Mouse (Mus musculus): ENCODE measurements around the gene Hspbp1. TPM values are rescaled to one million over a fixed set of nuclear protein-coding genes. Genes with fewer than 3 reads are reported as not detected.

The Hspbp1 gene
- polyA plus RNA-seq, 1 experiment from 2014 or later, result 173 TPM

- Histone ChIP-seq H3K9ac (replicated peaks) (no peak overlapping the region), H3K27me3 (replicated peaks) (no peaks in the 10 kb centered on the region), H3K36me3 (peaks cover 83% of the 10 kb centered on the region), H3K9me3 (replicated peaks) (no peaks in the 10 kb centered on the region), H3K4me1 (peaks cover 3% of the 10 kb centered on the region; the same call in 1 of the 2 replicates), H3K4me2 (no peak overlapping the region), H3K27ac (replicated peaks) (no peak overlapping the region), H3K4me3 (replicated peaks) (no peak overlapping the region)
- ATAC-seq (ENCODE audit: low FRiP score), result no peak
- 97% methylated on average over 5 of the region's 5 CpGs for WGBS
Measured at GRCm38 (mm10) chr7:4666871-4667270, 18.0 kb downstream of the Hspbp1 start.

DNA sequence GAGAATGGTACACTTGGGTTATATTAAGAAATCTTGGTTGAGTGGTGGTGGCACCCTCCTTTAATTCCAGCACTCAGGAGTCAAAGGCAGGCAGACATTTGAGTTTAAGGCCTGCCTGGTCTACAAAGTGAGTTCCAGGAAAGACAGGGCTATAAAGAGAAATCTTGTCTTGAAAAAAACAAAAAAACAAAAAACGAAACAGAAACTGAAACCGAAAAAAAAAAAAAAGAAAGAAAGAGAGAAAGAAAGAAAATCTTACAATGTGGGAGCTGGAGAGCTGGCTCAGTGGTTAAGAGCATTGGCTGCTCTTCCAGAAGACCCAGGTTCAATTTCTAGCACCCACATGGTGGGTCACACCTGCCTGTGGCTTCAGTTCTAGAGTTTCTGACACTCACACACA, 21.1 kb downstream of the Hspbp1 start:
- H3K36me3 ChIP-seq, result peaks cover 59% of the 10 kb centered on the region
- WGBS, result 78% methylated on average over 2 of the region's 2 CpGs
- no peaks in the 10 kb centered on the region for H3K27me3 ChIP-seq (replicated peaks)

DNA sequence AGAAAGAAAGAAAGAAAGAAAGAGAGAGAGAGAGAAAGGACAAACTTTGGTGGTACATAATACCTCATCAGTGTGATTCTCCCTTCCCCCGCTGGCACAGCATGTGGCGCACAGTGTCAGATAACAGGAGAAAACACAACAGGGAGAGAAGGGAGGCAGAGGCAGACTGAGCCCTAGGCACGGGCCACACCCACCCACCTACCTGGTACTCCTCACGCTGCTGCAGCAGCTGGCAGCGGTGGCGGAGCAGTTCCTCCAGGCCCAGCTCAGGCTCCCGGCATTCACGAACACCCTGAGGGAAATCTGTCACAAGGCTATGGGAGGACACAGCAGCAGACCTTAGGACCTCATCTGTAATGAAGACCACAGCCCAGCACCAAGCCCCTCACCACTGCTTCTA, 21.7 kb downstream of the Hspbp1 start:
- Histone ChIP-seq H3K4me3 (replicated peaks) (no peak overlapping the region), H3K4me1 (peaks cover 15% of the 10 kb centered on the region), H3K36me3 (peaks cover 54% of the 10 kb centered on the region), H3K9me3 (replicated peaks) (no peaks in the 10 kb centered on the region), H3K9ac (replicated peaks) (no peak overlapping the region), H3K4me2 (no peak overlapping the region), H3K27ac (replicated peaks) (no peak overlapping the region), H3K27me3 (replicated peaks) (no peaks in the 10 kb centered on the region)
- 83% methylated on average over 8 of the region's 8 CpGs for WGBS
- ATAC-seq (ENCODE audit: low FRiP score), result no peak

More for the DNA sequence above, 21.1 kb downstream of the Hspbp1 start:
- H3K4me1 ChIP-seq, result peaks cover 15% of the 10 kb centered on the region
- no peak overlapping the region for H3K27ac ChIP-seq (replicated peaks)
- H3K4me2 ChIP-seq, result no peak overlapping the region
- ATAC-seq (ENCODE audit: low FRiP score), result no peak
- H3K9me3 ChIP-seq (replicated peaks), result no peaks in the 10 kb centered on the region
- no peak overlapping the region for H3K9ac ChIP-seq (replicated peaks)
- no peak overlapping the region for H3K4me3 ChIP-seq (replicated peaks)

- Histone ChIP-seq H3K27me3 (replicated peaks) (no peaks in the 10 kb centered on the region), H3K9me3 (replicated peaks) (no peaks in the 10 kb centered on the region), H3K4me3 (replicated peaks) (peak overlapping the region; percentile 91), H3K27ac (replicated peaks) (peak overlapping the region; percentile 96), H3K4me2 (peak overlapping the region; percentile 89), H3K4me1 (peaks cover 46% of the 10 kb centered on the region), H3K36me3 (peaks cover 29% of the 10 kb centered on the region), H3K9ac (replicated peaks) (peak overlapping the region; percentile 96; the same call in 1 of the 2 replicates)
- WGBS, result 51% methylated on average over 3 of the region's 3 CpGs
- no peak for ATAC-seq (ENCODE audit: low FRiP score)
Measured at GRCm38 (mm10) chr7:4659911-4660443, 24.9 kb downstream of the Hspbp1 start.

GRCm38 (mm10) chr7:4658912-4659551, 25.8 kb downstream of the Hspbp1 start, which contains the start of gene Ppp6r1:
Gene Ppp6r1 (minus strand): TSS chr7:4659019.
- peak within 1 kb of the TSS; percentile 89 for H3K4me2 ChIP-seq
- H3K27ac ChIP-seq (replicated peaks), result peak within 1 kb of the TSS; percentile 96
- WGBS, result under 1% methylated on average over 54 of the region's 54 CpGs
- H3K4me3 ChIP-seq (replicated peaks), result peak within 1 kb of the TSS; percentile 91
- peaks cover 50% of the 10 kb centered on the region for H3K4me1 ChIP-seq
- no peaks in the 10 kb centered on the region for H3K27me3 ChIP-seq (replicated peaks)
- peaks cover 20% of the 10 kb centered on the region for H3K36me3 ChIP-seq
- peak within 1 kb of the TSS; percentile 96 for H3K9ac ChIP-seq (replicated peaks)
- ATAC-seq (ENCODE audit: low FRiP score), result peak; percentile 97
- no peaks in the 10 kb centered on the region for H3K9me3 ChIP-seq (replicated peaks)

- H3K4me1 ChIP-seq, result peaks cover 52% of the 10 kb centered on the region
- under 1% methylated on average over 76 of the region's 78 CpGs for WGBS
- H3K9me3 ChIP-seq (replicated peaks), result no peaks in the 10 kb centered on the region
- H3K4me2 ChIP-seq, result peak overlapping the region; percentile 89
- ATAC-seq (ENCODE audit: low FRiP score), result peak; percentile 87
- H3K4me3 ChIP-seq (replicated peaks), result peak overlapping the region; percentile 91
- H3K27ac ChIP-seq (replicated peaks), result peak overlapping the region; percentile 96
- H3K36me3 ChIP-seq, result peaks cover 13% of the 10 kb centered on the region
- H3K9ac ChIP-seq (replicated peaks), result peak overlapping the region; percentile 96
- H3K27me3 ChIP-seq (replicated peaks), result no peaks in the 10 kb centered on the region
Measured at GRCm38 (mm10) chr7:4658128-4658907, 26.6 kb downstream of the Hspbp1 start.

DNA sequence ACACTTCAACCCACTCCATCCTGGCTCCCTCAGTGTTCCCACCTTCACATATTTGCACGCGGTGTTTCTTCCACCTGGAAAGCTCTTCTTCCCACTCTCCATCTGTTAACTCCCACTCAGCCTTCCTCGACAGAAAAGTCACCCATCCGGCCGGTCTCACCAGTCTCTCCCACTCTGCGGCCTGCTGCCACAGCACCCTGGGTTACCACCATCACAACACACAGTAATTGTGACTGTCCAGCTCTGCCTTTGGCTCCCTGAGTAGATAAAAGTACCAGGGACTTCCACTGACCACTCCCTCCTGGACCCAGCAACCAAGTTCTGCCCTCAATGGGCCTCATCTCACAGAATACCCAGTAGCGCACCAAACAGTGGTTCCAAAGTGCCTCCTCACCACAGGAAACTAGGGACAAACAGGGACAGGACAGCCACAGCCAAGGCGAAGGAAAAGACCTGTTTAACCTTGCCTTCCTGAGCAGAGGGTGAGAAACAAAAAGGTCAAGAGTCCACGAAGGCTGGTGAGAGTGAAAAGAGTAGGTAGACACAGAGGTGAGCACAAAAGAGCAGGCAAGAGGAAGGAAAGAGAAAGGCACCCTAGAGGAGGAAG, 27.2 kb downstream of the Hspbp1 start:
- H3K27me3 ChIP-seq (replicated peaks), result no peaks in the 10 kb centered on the region
- H3K27ac ChIP-seq (replicated peaks), result peak overlapping the region; percentile 96; the same call in 1 of the 2 replicates
- H3K36me3 ChIP-seq, result peaks cover 11% of the 10 kb centered on the region; the same call in 1 of the 2 replicates
- peaks cover 54% of the 10 kb centered on the region for H3K4me1 ChIP-seq
- peak overlapping the region; percentile 89 for H3K4me2 ChIP-seq
- no peaks in the 10 kb centered on the region for H3K9me3 ChIP-seq (replicated peaks)
- ATAC-seq (ENCODE audit: low FRiP score), result no peak
- peak overlapping the region; percentile 91 for H3K4me3 ChIP-seq (replicated peaks)
- H3K9ac ChIP-seq (replicated peaks), result peak overlapping the region; percentile 96
- WGBS, result 53% methylated on average over 9 of the region's 9 CpGs

GRCm38 (mm10) chr7:4656818-4657217, 28.1 kb downstream of the Hspbp1 start:
- Histone ChIP-seq H3K4me1 (peaks cover 58% of the 10 kb centered on the region), H3K27me3 (replicated peaks) (no peaks in the 10 kb centered on the region), H3K4me3 (replicated peaks) (peak overlapping the region; percentile 91), H3K36me3 (peaks cover 8% of the 10 kb centered on the region; the same call in 1 of the 2 replicates), H3K9ac (replicated peaks) (peak overlapping the region; percentile 96), H3K9me3 (replicated peaks) (no peaks in the 10 kb centered on the region), H3K4me2 (peak overlapping the region; percentile 89), H3K27ac (replicated peaks) (no peak overlapping the region)
- no peak for ATAC-seq (ENCODE audit: low FRiP score)
- WGBS, result 70% methylated on average over 1 of the region's 1 CpGs

GRCm38 (mm10) chr7:4655916-4656315, 29.0 kb downstream of the Hspbp1 start:
- H3K9ac ChIP-seq (replicated peaks), result 0 out of 2 replicates have a peak overlapping the region, but pooled peaks have one; percentile 14

DNA sequence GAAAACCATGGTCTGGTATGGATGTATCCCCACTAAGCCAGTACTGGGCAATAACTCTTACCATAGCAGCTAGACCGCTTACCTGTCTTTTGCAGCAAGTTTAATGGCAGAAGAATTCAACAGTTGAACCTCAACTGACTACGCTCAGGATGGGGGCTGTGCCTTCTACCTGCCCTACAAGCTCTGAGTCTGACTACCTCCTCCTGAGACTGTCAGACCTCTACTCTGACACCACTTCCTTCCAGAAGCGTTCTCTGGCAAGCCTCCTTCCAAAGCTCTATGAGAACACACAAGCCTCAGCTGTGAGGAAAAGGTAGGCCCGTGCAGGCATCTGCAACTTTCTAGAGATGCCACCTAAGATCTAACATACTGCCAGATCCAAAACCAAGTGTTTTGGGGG, 29.5 kb downstream of the Hspbp1 start:
- Histone ChIP-seq H3K36me3 (peaks cover 8% of the 10 kb centered on the region; the same call in 1 of the 2 replicates), H3K27ac (replicated peaks) (no peak overlapping the region), H3K4me1 (peaks cover 60% of the 10 kb centered on the region), H3K4me2 (no peak overlapping the region), H3K9me3 (replicated peaks) (no peaks in the 10 kb centered on the region), H3K4me3 (replicated peaks) (no peak overlapping the region), H3K9ac (replicated peaks) (0 out of 2 replicates have a peak overlapping the region, but pooled peaks have one; percentile 14), H3K27me3 (replicated peaks) (no peaks in the 10 kb centered on the region)
- no peak for ATAC-seq (ENCODE audit: low FRiP score)
- 89% methylated on average over 4 of the region's 4 CpGs for whole genome bisulfite sequencing

More at GRCm38 (mm10) chr7:4655916-4656315, 29.0 kb downstream of the Hspbp1 start:
- no peak for ATAC-seq (ENCODE audit: low FRiP score)
- WGBS, result 88% methylated on average over 1 of the region's 1 CpGs
- H3K36me3 ChIP-seq, result peaks cover 8% of the 10 kb centered on the region; the same call in 1 of the 2 replicates
- no peaks in the 10 kb centered on the region for H3K9me3 ChIP-seq (replicated peaks)
- peaks cover 65% of the 10 kb centered on the region for H3K4me1 ChIP-seq
- no peak overlapping the region for H3K27ac ChIP-seq (replicated peaks)
- H3K4me3 ChIP-seq (replicated peaks), result no peak overlapping the region
- no peaks in the 10 kb centered on the region for H3K27me3 ChIP-seq (replicated peaks)
- peak overlapping the region; percentile 89 for H3K4me2 ChIP-seq

GRCm38 (mm10) chr7:4654221-4654620, 30.6 kb downstream of the Hspbp1 start:
- H3K9me3 ChIP-seq (replicated peaks), result no peaks in the 10 kb centered on the region
- no peak overlapping the region for H3K27ac ChIP-seq (replicated peaks)
- H3K36me3 ChIP-seq, result peaks cover 8% of the 10 kb centered on the region; the same call in 1 of the 2 replicates
- WGBS, result 86% methylated on average over 2 of the region's 2 CpGs
- no peak overlapping the region for H3K4me3 ChIP-seq (replicated peaks)
- no peak for ATAC-seq (ENCODE audit: low FRiP score)
- no peaks in the 10 kb centered on the region for H3K27me3 ChIP-seq (replicated peaks)
- no peak overlapping the region for H3K4me2 ChIP-seq
- peaks cover 51% of the 10 kb centered on the region for H3K4me1 ChIP-seq
- no peak overlapping the region for H3K9ac ChIP-seq (replicated peaks)

Measured in neural tube, embryonic 15.5 days (tissue).